Mouse (Mus musculus): ENCODE measurements around the gene Chga. TPM values are rescaled to one million over a fixed set of nuclear protein-coding genes. Genes with fewer than 3 reads are reported as not detected.

The Chga gene
- polyA plus RNA-seq (2014; fragmentation: Illumina TruSeq; extraction: RNeasy Lipid Tissue Mini Kit (QIAGEN cat#74804); ENCODE audit: low read depth, low replicate concordance): 151 TPM

DNA sequence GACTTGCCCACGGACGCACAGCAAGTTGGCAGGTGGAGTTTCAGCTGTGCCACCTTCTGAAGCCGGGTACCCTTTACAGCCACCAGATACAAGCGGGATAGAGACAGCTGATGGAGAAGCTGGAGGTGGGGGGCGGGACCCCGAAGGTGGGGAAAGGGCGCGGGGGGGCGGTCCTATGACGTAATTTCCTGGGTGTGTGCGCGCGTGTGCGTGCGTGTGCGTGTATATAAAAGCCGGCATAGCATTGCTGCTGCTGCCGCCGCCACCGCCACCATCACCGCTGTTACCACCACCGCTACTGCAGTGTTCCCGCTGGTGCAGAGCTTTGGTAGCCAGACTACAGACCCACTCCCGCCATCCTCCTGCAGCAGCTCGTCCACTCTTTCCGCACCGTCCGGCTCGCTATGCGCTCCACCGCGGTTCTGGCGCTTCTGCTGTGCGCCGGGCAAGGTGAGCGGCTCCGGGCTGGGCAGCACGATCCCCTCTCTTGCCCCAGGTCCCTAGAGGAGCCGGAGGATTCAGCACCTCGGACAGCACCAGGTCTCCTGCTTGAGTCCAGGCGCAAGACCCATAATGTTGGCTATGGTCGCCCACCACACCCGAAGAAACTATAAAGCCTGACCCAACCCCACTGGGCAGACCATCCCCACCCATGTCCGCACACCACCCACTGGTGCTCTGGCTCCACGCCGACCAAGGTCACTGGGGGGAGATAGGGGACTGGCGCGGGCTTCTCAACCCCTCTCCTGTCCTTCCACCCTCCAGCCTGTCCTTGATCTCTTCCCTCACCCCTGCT, at the start of gene Chga:
TSS of gene Chga (plus strand) at position 249 of the 796 bp plus-strand sequence.

Other genes with a start within 250 kb of the Chga start
- gene Lgmn, start 115.2 kb upstream of the Chga start, polyA plus RNA-seq (2014; fragmentation: Illumina TruSeq; extraction: RNeasy Lipid Tissue Mini Kit (QIAGEN cat#74804); ENCODE audit: low read depth, low replicate concordance): 69.3 TPM
- 37.3 TPM for gene Golga5, start 85.8 kb upstream of the Chga start, polyA plus RNA-seq (2014; fragmentation: Illumina TruSeq; extraction: RNeasy Lipid Tissue Mini Kit (QIAGEN cat#74804); ENCODE audit: low read depth, low replicate concordance)
- gene Itpk1, start 150.0 kb downstream of the Chga start, polyA plus RNA-seq (2014; fragmentation: Illumina TruSeq; extraction: RNeasy Lipid Tissue Mini Kit (QIAGEN cat#74804); ENCODE audit: low read depth, low replicate concordance): 1.4 TPM
- 8.2 TPM for gene Moap1, start 188.7 kb downstream of the Chga start, polyA plus RNA-seq (2014; fragmentation: Illumina TruSeq; extraction: RNeasy Lipid Tissue Mini Kit (QIAGEN cat#74804); ENCODE audit: low read depth, low replicate concordance)
- 13.6 TPM for gene Tmem251, start 188.8 kb downstream of the Chga start, polyA plus RNA-seq (2014; fragmentation: Illumina TruSeq; extraction: RNeasy Lipid Tissue Mini Kit (QIAGEN cat#74804); ENCODE audit: low read depth, low replicate concordance)
- gene Gm28051, start 202.8 kb downstream of the Chga start, polyA plus RNA-seq (2014; fragmentation: Illumina TruSeq; extraction: RNeasy Lipid Tissue Mini Kit (QIAGEN cat#74804); ENCODE audit: low read depth, low replicate concordance): not detected
- 17.8 TPM for gene Gon7, start 202.8 kb downstream of the Chga start, polyA plus RNA-seq (2014; fragmentation: Illumina TruSeq; extraction: RNeasy Lipid Tissue Mini Kit (QIAGEN cat#74804); ENCODE audit: low read depth, low replicate concordance)
- 43.1 TPM for gene Ubr7, start 203.0 kb downstream of the Chga start, polyA plus RNA-seq (2014; fragmentation: Illumina TruSeq; extraction: RNeasy Lipid Tissue Mini Kit (QIAGEN cat#74804); ENCODE audit: low read depth, low replicate concordance)
- gene Gm20604, start 203.7 kb downstream of the Chga start, polyA plus RNA-seq (2014; fragmentation: Illumina TruSeq; extraction: RNeasy Lipid Tissue Mini Kit (QIAGEN cat#74804); ENCODE audit: low read depth, low replicate concordance): 18.0 TPM

Measured in adrenal gland, adult 10 weeks (tissue).